Mouse (Mus musculus) embryonic stem cell, embryonic (primary cell): ENCODE results near the gene Ifitm10.
"Not testable (repeated sequence)": the region's sequence is repeated elsewhere in the genome, so short reads cannot be mapped to it uniquely, and the experiment has no call there.

Experiments
- CTCF ChIA-PET, 4 experiments: fragments of 300-600 bp in 2 of 4; fragments of 350-600 bp in 2 of 4; sonication (Branson Sonifier 250); formaldehyde crosslinking; loops; one replicate each; lab custom pipeline; 2022; ENCODE audit warnings: inconsistent platforms in 2 of 4; lab: Charles Lee
- POLR2A ChIA-PET, 4 experiments: fragments of 300-600 bp in 2 of 4; fragments of 350-600 bp in 2 of 4; sonication (Branson Sonifier 250); formaldehyde crosslinking; loops; one replicate each; lab custom pipeline; 2022; ENCODE audit warnings: antibody characterized with exemption in 4 of 4, inconsistent platforms in 1 of 4; lab: Charles Lee

Gene Ifitm10

GRCm38 (mm10) chr7:142323396-142324117 is 50.0 kb downstream of the Ifitm10 start:
- ChIA-PET CTCF (no interaction called here), POLR2A (no interaction called here)

DNA sequence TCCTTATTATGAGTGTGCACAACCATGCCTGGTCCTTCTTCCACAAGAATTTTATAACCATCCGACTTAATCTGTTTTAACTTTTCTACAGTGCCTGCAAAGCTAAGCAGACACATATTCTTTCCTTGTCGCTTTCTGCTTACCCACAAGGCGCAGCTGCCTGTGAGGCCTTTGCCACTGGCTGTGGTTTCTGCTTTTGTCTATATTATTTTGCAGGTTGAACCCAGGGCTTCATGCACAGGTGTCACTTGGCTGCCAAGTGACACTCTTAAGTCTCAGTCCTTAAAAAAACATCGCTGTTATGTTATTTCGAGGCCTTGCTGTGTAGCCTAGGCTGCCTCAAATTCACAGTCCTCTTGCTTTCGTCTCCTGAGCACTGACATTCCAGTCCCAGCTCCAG is 50.9 kb downstream of the Ifitm10 start:
- ChIA-PET POLR2A (interaction anchor here in 1 of 4 experiments (1.3 kb wide), 1 partner anchor 65 kb away, joined by 3 read pairs; the partner anchor contains the start of gene Ctsd), CTCF (interaction anchor here in 1 of 4 experiments (2.6 kb wide), 1 partner anchor 12 kb away, joined by 6 read pairs; no protein-coding TSS in a partner anchor)

DNA sequence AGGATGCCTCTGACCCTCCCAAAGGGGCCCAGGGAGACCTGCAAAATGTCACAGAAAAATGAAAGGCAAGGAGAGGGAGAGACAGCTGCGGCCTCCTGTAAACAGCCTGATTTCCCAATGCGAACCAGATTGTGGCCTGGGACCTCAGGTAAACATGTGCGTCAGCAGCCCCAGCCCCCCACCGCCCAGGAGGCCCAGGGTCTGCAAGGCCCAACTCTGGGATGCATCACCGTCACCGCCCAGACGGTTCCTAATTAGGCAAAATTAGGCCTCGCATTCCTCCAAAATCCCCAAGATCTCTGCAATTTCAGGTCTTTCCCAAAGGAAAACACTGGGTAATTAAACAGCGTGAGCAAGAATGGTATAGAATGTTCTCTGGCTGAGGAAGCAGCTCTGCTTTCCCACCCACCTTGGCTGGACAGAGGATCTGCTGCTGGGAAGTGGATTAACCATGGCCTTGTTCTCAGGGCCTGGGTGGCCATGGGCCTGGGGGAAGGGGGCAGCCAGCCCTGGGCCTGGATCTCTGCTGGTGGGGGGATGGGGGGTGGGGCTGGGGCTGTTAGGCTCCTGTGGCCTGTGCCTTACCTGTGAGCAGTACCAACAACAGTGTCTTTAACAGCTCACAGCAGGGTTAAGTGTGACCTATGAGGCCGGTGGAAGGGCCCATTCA is 51.8 kb downstream of the Ifitm10 start:
- ChIA-PET POLR2A (interaction anchor here in 1 of 4 experiments (0.6 to 1.3 kb wide), 2 partner anchors 8 to 66 kb away, joined by 3 read pairs; partner anchors contain the start of gene Ctsd), CTCF (interaction anchor here (0.6 to 4.3 kb wide), 6 partner anchors 13 to 349 kb away, joined by 4 to 16 read pairs (median 5); no protein-coding TSS in a partner anchor)

DNA sequence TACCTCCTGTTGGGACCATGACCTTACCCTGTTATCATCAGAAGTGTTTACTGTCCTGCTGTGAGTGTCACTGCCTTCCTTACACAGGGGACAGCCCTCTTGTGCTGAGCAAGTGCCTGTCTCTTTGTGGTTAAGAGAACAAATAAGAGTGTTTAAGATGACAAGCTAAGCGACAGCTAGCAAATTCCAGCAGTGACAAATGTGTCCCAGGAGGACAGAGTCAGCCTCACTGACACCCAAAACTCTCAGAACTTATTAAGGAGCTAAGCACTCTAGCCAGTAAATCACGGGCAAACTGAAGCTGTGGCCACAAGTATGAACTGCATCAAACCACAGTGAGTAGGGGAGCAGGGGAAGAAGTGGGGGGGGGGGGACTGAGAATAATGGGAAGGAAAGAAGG is 52.6 kb downstream of the Ifitm10 start:
- CTCF ChIA-PET = interaction anchor here (0.6 to 4.3 kb wide), 12 partner anchors 13 to 417 kb away, joined by 3 to 16 read pairs (median 5); no protein-coding TSS in a partner anchor
- POLR2A ChIA-PET = interaction anchor here in 1 of 4 experiments (1.0 to 1.7 kb wide), 2 partner anchors 13 to 15 kb away, joined by 3 to 4 read pairs; no protein-coding TSS in a partner anchor

DNA sequence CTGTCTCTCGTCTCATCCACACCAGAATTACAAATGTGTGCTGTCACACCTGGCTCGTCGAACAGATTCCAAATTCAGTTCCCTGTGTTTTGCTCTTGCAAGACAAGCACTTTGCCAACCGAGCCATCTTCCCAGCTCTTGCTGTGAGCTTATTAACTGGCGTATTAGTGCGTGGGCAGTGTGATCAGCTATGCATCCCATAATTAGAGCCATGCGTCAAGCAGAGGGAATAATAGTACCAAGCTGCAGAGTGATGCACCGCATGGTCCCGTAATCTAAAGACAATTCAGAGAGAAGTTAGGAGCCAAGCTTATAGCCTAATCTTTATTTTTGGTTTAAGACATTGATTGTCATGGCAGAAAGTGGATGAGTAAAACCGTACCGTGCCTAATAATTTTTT is 54.4 kb downstream of the Ifitm10 start:
- ChIA-PET CTCF (interaction anchor here in 2 of 4 experiments (0.6 to 4.3 kb wide), 5 partner anchors 15 to 359 kb away, joined by 3 to 16 read pairs (median 7); no protein-coding TSS in a partner anchor), POLR2A (no interaction called here)

DNA sequence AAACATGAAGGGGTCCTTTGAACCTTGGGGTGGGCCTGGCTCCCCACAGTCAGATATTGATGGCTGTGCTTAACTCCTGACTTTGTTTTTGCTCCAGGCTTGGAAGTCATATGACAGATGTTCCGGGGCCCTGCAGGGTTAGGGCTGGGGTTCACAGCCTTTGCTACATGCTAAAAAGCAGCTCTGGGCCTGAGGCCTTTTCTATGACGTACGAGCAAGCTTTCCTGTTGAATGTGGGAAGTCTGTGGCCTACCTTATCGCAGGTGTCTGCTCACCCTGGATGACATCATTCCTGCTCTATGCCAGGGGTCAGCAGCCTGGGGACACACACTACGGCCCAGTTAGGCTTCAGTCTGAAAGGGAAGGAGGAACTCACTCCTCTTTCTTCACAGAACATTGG is 56.3 kb downstream of the Ifitm10 start:
- CTCF ChIA-PET = interaction anchor here in 2 of 4 experiments (0.7 to 3.3 kb wide), 9 partner anchors 14 to 263 kb away, joined by 3 to 13 read pairs (median 7); partner anchors contain the start of gene Krtap5-4 (in 1 of the 2)
- POLR2A ChIA-PET = interaction anchor here in 2 of 4 experiments (0.7 to 1.5 kb wide), 6 partner anchors 13 to 294 kb away, joined by 3 to 4 read pairs (median 3); no protein-coding TSS in a partner anchor

DNA sequence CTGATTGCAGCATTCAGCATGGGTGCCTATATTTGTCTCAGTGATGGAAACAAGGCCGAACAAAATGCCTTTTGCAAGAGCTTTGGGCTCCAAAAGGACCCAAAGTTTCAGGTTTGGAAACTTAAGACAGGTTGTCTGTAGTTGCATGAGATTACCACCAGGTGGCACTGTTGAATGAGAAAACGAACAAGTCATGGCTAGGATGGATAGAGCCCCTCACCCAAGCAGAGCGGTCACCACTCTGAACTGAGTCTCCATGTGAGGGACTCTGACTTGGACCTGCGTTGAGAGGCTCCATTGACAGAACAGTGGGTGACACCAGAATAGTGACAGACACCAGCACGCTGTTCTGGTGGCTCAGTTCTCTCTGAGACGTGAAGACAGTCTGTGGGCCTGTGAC is 57.0 kb downstream of the Ifitm10 start:
- CTCF ChIA-PET = interaction anchor here (0.6 to 3.3 kb wide), 25 partner anchors 9 to 646 kb away, joined by 3 to 16 read pairs (median 4); partner anchors contain the start of gene Krtap5-4 (in 1 of the 4)

DNA sequence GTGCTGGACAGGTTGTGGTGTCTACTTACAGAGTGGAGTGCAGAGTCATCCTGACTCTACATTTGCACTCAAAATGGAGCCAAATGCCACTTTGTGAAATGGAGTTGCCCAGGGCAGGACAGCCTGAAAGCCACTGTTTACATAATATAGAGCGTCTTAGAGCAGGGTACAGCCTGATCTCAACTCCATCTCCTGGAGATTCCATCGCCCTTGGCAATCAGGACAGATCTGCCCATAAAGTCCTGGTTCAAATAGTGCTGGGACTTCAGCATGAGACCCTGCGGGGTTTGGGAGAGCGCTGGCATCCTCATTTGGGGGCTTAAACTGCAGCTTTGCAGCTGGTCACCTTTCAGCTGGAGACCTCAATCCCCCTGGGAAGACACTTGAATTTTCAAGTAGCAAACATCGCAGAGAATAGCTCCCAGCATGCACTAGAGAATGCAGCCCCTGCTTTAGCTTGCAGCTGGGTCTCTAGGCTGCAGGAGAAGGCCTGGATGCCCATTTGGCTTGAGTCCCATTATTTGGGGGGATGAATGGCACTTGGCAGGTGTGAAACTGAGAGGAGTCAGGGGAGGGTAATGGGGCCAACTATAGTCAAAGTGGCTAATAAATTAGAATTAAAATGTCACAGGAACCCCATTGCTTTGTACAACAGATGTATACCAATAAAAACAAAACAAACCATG is 58.8 kb downstream of the Ifitm10 start:
- ChIA-PET POLR2A (interaction anchor here in 2 of 4 experiments (0.9 to 1.9 kb wide), 4 partner anchors 33 to 296 kb away, joined by 3 to 4 read pairs (median 3); no protein-coding TSS in a partner anchor), CTCF (interaction anchor here in 3 of 4 experiments (0.6 to 3.2 kb wide), 7 partner anchors 19 to 266 kb away, joined by 3 to 16 read pairs (median 7); no protein-coding TSS in a partner anchor)

More for the DNA sequence above, 57.0 kb downstream of the Ifitm10 start:
- POLR2A ChIA-PET = interaction anchor here in 2 of 4 experiments (0.9 to 1.5 kb wide), 6 partner anchors 13 to 287 kb away, joined by 3 read pairs; no protein-coding TSS in a partner anchor

DNA sequence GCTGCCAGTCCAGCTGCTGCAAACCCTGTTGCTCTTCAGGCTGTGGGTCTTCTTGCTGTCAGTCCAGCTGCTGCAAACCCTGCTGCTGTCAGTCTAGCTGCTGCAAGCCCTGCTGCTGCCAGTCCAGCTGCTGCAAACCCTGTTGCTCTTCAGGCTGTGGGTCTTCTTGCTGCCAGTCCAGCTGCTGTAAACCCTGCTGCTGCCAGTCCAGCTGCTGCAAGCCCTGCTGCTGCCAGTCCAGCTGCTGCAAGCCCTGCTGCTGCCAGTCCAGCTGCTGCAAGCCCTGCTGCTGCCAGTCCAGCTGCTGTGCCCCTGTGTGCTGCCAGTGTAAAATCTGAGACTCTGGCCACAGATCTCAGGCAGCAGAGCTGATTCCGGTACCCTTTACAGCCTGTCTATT is 69.6 kb downstream of the Ifitm10 start:
- CTCF ChIA-PET = interaction anchor here in 2 of 4 experiments (1.0 kb wide), 3 partner anchors 10 to 19 kb away, joined by 3 read pairs; no protein-coding TSS in a partner anchor
- POLR2A ChIA-PET = not testable (repeated sequence)

DNA sequence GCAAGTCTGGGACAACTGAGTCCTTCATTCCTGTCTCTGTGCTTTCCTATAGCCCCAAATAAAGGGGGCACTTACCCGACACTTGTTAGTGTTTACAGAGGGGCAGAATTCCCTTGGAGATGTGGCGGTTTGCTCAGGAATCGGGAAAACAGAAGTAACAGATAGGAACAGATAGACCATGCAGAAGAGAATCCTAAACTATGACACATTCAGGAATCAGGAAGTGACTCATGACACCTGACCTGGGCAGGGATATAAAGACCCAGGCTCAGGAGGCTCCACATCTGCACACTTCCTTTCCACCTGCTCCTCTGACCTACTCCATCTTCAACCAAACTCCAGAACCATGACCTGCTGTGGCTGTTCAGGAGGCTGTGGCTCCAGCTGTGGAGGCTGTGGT is 70.3 kb downstream of the Ifitm10 start, which contains the start of gene Krtap5-4:
Gene Krtap5-4 (plus strand): TSS at position 301 of the 400 bp plus-strand sequence.
- CTCF ChIA-PET = interaction anchor here in 3 of 4 experiments (0.5 to 1.3 kb wide), 6 partner anchors 10 to 634 kb away, joined by 3 to 6 read pairs (median 3); no protein-coding TSS in a partner anchor
- POLR2A ChIA-PET = no interaction called here

GRCm38 (mm10) chr7:142297018-142297417 is 76.5 kb downstream of the Ifitm10 start, which contains the start of gene Krtap5-1:
Gene Krtap5-1 (minus strand): TSS chr7:142297118.
- CTCF ChIA-PET = interaction anchor here in 1 of 4 experiments (2.3 kb wide), 1 partner anchor 13 kb away, joined by 15 read pairs; no protein-coding TSS in a partner anchor
- POLR2A ChIA-PET = not testable (repeated sequence)

- POLR2A ChIA-PET = not testable (repeated sequence)
- CTCF ChIA-PET = interaction anchor here in 3 of 4 experiments (0.7 to 2.3 kb wide), 5 partner anchors 12 to 18 kb away, joined by 3 to 15 read pairs (median 6); no protein-coding TSS in a partner anchor
Observed at GRCm38 (mm10) chr7:142296108-142296507, 77.4 kb downstream of the Ifitm10 start.

- CTCF ChIA-PET = interaction anchor here in 3 of 4 experiments (0.7 to 2.3 kb wide), 5 partner anchors 11 to 19 kb away, joined by 3 to 15 read pairs (median 6); no protein-coding TSS in a partner anchor
- POLR2A ChIA-PET = no interaction called here
Observed at GRCm38 (mm10) chr7:142295418-142295817, 78.1 kb downstream of the Ifitm10 start.

GRCm38 (mm10) chr7:142293851-142294250 is 79.7 kb downstream of the Ifitm10 start:
- POLR2A ChIA-PET = interaction anchor here in 2 of 4 experiments (0.6 to 0.7 kb wide), 4 partner anchors 16 to 527 kb away, joined by 3 to 11 read pairs (median 4); no protein-coding TSS in a partner anchor
- CTCF ChIA-PET = interaction anchor here (0.6 to 1.7 kb wide), 13 partner anchors 9 to 187 kb away, joined by 3 to 61 read pairs (median 5); no protein-coding TSS in a partner anchor

GRCm38 (mm10) chr7:142285910-142286612 is 87.5 kb downstream of the Ifitm10 start:
- POLR2A ChIA-PET, CTCF ChIA-PET: not testable (repeated sequence)

GRCm38 (mm10) chr7:142285130-142285835 is 88.3 kb downstream of the Ifitm10 start:
- POLR2A ChIA-PET = interaction anchor here in 2 of 4 experiments (0.7 to 1.8 kb wide), 10 partner anchors 9 to 383 kb away, joined by 3 to 11 read pairs (median 4); partner anchors contain the start of gene Dusp8 (in 1 of the 2)
- CTCF ChIA-PET = interaction anchor here (0.6 to 2.2 kb wide), 45 partner anchors 8 to 391 kb away, joined by 3 to 18 read pairs (median 4); partner anchors contain the start of gene Gm10153 (in 1 of the 4)
